Mouse (Mus musculus) midbrain, embryonic 10.5 days (tissue): ENCODE measurements around the gene Lipe. TPM values are rescaled to one million over a fixed set of nuclear protein-coding genes. Genes with fewer than 3 reads are reported as not detected.

Experiments
- DNase-seq: peaks from one replicate; pipeline ENCODE4 v3.0.0-alpha.2; 2017; ENCODE audit warnings: low spot score
- H3K27ac ChIP-seq: fragments of 300-500 bp; sonication (generic); replicated peaks from 2 replicates; pipeline ENCODE4 v1.5.1; 2016; ENCODE audit warnings: mild to moderate bottlenecking
- H3K27me3 ChIP-seq: fragments of 300-500 bp; sonication (generic); 2 replicates; pipeline ENCODE4 v1.6.1; 2016; ENCODE audit warnings: low read depth, mild to moderate bottlenecking; ENCODE audit not compliant: poor library complexity, severe bottlenecking
- H3K36me3 ChIP-seq: fragments of 300-500 bp; sonication (generic); 2 replicates; pipeline ENCODE4 v1.6.1; 2016; ENCODE audit warnings: mild to moderate bottlenecking, moderate library complexity
- H3K4me1 ChIP-seq: fragments of 300-500 bp; sonication (generic); 2 replicates; pipeline ENCODE4 v1.6.1; 2016
- H3K4me3 ChIP-seq: fragments of 300-500 bp; sonication (generic); 2 replicates; pipeline ENCODE4 v1.5.1; 2016; ENCODE audit warnings: mild to moderate bottlenecking, moderate library complexity
- H3K9me3 ChIP-seq: fragments of 300-500 bp; sonication (generic); replicated peaks from 2 replicates; pipeline ENCODE4 v1.6.1; 2016; ENCODE audit warnings: mild to moderate bottlenecking
- WGBS: fragments of 180-500 bp; shearing (Covaris S2); methylation state at CpG from one replicate; pipeline ENCODE4 v1.1.7; 2016; 5-methylcytosine and 5-hydroxymethylcytosine counted together
- polyA plus RNA-seq: library from polyadenylated mRNA; unstranded; fragments of >200 nt; fragmentation: Nextera tagmentation; extraction: Ambion mirVana; gene quantifications from 2 replicates; pipeline ENCODE4 v1.2.1, GENCODE M21; 2016

Gene Lipe
- polyA plus RNA-seq, 1 experiment from 2014 or later, result 4.7 TPM

DNA sequence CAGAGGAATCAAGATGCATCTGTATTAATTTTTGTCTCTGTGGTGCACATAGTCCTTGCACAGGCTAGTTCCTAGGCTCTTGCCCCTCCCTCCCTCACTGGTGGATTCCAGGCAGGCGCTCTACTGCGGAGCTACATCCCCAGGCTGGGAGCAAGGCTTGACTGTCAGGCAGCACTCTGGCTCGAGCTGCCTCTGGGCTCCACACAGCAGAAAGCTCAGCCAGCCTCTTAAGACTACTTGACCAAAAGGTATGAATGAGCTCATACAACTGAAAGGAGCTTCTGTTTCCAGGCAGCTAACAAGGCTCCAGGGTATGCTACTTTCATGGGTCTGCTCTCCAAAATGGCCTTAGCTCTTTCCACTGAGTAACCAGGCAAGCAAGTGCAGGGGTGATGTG lies 17.2 kb downstream of the Lipe start:
- 38% methylated on average over 3 of the region's 3 CpGs for WGBS
- Histone ChIP-seq H3K36me3 (peaks cover 32% of the 10 kb centered on the region), H3K27ac (no peak overlapping the region), H3K4me1 (peaks cover 32% of the 10 kb centered on the region), H3K27me3 (peaks cover 47% of the 10 kb centered on the region), H3K9me3 (no peaks in the 10 kb centered on the region), H3K4me3 (no peak overlapping the region)
- DNase-seq, result no peak

DNA sequence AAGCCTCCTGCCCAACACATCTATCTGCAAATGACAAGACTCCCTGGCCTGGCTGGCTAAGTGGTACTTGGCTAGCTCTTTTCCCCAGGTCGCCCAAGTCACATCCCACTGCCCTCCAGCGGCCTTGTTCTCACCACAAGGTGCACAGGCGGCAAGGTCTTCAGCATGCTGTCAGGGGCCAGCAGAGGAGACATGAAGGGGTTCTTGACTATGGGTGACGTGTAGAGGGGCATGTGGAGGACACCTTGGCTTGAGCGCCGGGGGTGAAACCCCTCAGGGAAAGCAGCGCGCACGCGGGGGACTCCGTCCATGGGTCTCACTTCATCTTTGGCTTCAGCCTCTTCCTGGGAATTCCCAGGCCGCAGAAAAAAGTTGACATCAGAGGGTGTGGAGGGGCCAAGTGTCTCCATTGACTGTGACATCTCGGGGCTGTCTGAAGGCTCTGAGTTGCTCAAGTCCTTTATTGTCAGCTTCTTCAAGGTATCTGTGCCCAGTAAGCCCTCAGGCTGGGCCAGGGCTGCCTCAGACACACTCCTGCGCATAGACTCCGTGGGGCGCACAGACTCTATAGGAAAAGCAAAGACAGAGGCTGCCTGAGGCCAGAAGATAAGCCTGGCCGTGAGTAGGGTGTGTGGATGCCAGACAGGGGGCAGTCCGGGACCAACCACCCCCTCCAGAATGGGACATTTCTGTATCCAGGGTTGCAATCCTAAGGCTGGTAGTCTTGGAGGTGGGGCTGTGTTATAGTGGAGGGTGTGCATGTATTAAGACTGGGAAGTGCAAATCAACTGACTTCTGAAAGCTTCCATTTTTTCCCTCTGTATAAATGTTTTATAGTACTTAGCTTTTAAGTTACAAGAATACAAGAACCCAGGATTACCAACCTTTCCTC lies 17.9 kb downstream of the Lipe start:
- H3K36me3 ChIP-seq, result peaks cover 26% of the 10 kb centered on the region
- no peaks in the 10 kb centered on the region for H3K9me3 ChIP-seq
- peak overlapping the region; percentile 63 for H3K4me3 ChIP-seq
- H3K27ac ChIP-seq, result peak overlapping the region; percentile 81; the same call in 1 of the 2 replicates
- peaks cover 34% of the 10 kb centered on the region for H3K4me1 ChIP-seq
- 58% methylated on average over 18 of the region's 18 CpGs for WGBS
- no peak for DNase-seq
- peaks cover 52% of the 10 kb centered on the region for H3K27me3 ChIP-seq

DNA sequence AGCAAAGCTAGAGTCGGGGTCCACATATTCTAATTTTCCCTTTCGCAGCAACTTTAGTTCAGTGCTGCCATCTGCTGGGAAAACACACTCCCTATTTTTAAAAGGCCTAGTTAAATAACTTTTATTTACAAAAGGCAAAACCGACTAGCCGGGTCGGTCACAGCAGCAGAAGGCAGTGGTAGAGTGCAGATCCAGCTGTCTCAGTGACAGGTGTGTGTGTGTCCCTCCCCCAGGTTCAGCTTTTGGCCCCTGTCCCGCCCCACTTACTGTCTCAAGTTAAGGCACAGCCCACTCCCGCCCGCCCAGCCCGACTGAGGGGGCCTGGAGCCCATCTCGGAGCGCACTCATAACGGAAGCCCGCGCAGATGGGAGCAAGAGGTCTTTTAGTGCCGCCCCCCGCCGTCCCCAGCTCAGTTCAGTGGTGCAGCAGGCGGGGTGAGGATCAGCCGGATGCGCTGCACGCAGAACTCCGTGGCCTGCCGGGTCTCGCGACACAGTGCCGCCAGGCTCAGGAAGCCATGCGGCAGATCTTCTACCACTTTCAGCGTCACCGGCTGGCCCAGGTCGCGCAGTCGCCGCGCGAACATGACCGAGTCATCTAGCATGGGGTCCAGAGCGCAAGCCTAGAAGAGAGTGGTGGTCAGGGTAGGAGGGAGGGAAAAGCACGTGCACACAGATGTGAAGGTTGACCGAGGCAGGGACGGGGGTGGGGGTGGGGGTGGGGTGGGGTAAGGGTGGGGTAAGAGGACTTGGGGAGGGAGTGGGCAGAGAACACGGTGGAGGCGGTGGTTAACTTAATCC lies 18.8 kb downstream of the Lipe start:
- peaks cover 17% of the 10 kb centered on the region for H3K36me3 ChIP-seq
- under 1% methylated on average over 42 of the region's 42 CpGs for WGBS
- H3K27me3 ChIP-seq, result peaks cover 52% of the 10 kb centered on the region
- peak overlapping the region; percentile 81 for H3K27ac ChIP-seq
- peak overlapping the region; percentile 63 for H3K4me3 ChIP-seq
- peak; percentile 63 for DNase-seq
- H3K4me1 ChIP-seq, result peaks cover 34% of the 10 kb centered on the region
- H3K9me3 ChIP-seq, result no peaks in the 10 kb centered on the region

DNA sequence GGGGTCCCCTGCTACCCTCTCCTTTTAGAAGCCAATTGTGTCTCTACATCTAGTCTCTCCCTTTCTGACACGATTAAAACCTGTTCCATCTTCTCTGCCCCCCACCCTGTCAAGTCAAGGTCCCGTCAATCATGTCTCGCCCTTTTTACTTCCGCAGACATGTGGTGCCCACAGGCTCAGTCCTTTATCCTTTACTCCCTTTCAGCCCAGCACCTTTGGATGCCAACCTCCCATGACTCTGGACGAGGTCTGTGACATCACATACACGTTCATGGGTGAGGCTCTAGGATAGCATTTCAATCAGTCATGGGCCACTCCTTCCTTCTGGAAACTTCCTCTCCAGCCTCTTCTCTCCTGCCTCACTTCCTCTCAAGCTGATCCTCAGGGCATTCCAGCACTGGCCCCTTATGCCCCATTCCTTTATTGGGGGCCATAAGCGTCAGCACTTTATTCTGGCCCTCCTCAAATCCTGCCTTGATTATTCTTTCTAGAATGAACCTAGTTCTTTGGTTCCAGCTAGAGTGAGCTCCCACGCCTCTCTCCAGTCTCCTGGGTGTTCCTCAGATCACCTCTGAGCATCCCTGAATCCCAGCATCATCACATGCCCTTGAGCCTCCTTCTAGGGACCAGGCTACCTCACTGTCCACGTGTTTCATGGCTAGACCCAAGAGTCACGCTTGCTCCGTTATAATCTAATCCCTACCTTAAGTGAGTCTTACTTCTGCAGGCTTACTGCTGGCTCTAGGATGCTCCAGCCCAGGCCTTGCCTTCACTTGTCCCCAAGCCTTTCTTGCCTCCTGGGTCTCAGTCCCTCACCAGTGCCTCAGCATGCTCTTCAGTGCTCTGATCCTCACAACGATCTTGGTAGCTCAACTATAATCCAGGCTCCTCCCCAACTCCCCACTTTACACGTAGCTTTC lies 20.1 kb downstream of the Lipe start:
- no peak overlapping the region for H3K27ac ChIP-seq
- peak overlapping the region; percentile 63; the same call in 1 of the 2 replicates for H3K4me3 ChIP-seq
- no peak for DNase-seq
- 83% methylated on average over 13 of the region's 13 CpGs for WGBS
- H3K36me3 ChIP-seq, result peaks cover 9% of the 10 kb centered on the region; the same call in 1 of the 2 replicates
- H3K9me3 ChIP-seq, result no peaks in the 10 kb centered on the region
- peaks cover 52% of the 10 kb centered on the region for H3K27me3 ChIP-seq
- peaks cover 34% of the 10 kb centered on the region for H3K4me1 ChIP-seq

DNA sequence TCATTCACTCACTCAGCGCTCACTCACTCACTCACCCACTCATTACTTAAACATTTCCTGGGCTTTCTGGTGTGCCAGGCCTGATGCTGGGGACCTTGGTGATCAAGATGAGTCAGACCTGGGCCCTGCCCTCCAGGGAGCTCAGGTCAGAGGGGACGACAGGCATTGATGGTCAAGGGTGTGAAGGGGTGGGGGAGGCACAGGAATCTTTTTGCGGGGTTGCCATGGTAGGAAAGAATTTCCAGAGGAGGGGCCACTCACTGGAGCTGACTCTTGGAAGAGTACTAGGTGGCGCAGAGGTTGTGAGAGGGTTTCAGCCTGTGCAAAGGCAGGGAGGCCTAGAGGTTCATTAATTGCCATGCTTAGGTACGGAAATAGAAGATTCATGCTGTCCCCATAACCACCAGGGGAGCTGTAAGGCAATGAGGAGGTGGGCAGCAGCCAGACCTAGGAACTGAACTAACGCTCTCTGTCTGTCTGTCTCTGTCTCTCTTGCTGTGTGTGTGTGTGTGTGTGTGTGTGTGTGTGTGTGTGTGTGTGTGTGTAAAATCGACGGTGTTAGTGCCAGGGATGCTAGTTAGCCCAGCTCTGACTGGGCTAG lies 21.3 kb downstream of the Lipe start:
- no peak for DNase-seq
- H3K4me3 ChIP-seq, result peak overlapping the region; percentile 45
- peaks cover 34% of the 10 kb centered on the region for H3K4me1 ChIP-seq
- no peak overlapping the region for H3K27ac ChIP-seq
- peaks cover 49% of the 10 kb centered on the region for H3K27me3 ChIP-seq
- peaks cover 3% of the 10 kb centered on the region; the same call in 1 of the 2 replicates for H3K36me3 ChIP-seq
- no peaks in the 10 kb centered on the region for H3K9me3 ChIP-seq
- 47% methylated on average over 8 of the region's 8 CpGs for WGBS

DNA sequence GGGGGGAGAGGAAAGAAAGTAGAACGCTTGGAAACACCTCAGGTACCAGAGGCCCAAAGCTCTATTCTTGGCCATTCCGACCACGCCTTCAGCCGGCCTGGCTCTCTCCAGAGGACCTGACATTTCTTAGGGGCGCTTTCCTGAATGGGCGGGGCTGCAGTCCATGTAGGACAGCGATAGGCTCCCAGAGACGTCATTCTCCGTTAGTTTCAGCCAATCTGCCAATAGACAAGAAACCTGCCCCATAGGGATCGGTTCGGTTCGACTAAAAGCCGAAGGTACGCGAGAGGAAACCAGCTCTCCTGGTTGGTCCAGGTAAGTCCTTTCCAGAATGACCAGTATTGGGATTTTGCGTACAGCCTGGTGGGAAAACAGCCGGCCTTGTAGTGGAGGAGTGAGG lies 22.0 kb downstream of the Lipe start:
- H3K9me3 ChIP-seq, result no peaks in the 10 kb centered on the region
- WGBS, result 2% methylated on average over 17 of the region's 17 CpGs
- H3K27ac ChIP-seq, result no peak overlapping the region
- H3K27me3 ChIP-seq, result peaks cover 42% of the 10 kb centered on the region
- no peak for DNase-seq
- H3K36me3 ChIP-seq, result no peaks in the 10 kb centered on the region
- peak overlapping the region; percentile 45 for H3K4me3 ChIP-seq
- H3K4me1 ChIP-seq, result peaks cover 34% of the 10 kb centered on the region

DNA sequence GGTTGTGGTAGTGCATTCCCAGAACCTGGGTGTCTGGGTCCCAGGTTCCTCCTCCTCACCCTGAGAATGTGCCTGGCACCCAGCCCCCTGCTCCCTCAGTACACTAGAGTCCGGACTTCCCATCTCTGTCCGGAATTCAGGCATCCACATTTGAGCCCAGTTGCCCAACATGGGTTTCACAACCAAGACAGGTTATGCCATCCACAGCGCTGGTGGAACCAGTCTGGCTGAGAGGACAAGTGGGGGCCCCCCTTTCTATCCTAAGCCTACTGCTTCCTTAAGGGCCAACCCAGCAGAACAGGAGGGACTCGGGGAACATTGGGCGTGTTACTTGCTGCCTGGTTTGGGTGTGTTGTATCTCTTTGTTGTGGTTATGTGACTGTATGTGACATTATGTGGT lies 26.1 kb downstream of the Lipe start:
- Histone ChIP-seq H3K27me3 (peaks cover 51% of the 10 kb centered on the region), H3K4me3 (no peak overlapping the region), H3K4me1 (peaks cover 19% of the 10 kb centered on the region), H3K9me3 (no peaks in the 10 kb centered on the region), H3K27ac (no peak overlapping the region), H3K36me3 (no peaks in the 10 kb centered on the region)
- WGBS, result 92% methylated on average over 5 of the region's 5 CpGs
- DNase-seq, result no peak

DNA sequence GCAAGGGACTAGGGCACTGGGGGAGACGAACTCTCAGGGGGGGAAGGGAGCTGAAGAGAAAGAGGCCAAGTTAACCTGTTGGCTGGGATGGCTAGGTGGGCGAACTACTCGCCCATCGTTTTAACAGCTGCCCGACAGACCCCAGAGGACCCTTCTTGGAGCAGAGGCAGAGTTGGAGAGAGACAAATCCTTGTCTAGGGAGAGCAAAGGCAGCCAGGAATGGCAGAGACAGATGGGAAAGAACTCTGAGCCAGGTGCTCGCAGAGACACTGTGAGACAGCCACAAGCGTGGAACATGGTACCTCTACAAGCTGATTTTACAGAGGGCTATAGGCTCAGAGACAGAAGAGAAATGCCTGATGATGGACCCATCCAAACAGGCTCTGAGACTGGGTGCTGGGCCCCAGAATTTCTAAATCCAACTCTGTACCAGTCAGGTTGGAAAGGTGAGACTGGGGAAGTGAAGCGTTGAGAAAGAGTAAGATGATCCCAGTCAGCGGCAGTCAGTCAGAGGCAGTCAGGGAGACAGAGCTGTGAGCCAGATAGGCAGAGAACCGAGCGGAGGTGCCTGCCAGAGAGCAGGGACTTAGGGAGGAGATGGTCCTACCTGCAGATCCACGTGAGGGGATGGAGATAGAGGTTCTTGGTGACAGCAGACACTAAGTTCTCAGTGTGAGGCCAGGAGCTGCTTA lies 29.3 kb downstream of the Lipe start, which contains the start of gene Cnfn:
TSS of gene Cnfn (minus strand) at position 667 of the 692 bp plus-strand sequence.
- Histone ChIP-seq H3K27ac (no peak within 1 kb of the TSS), H3K27me3 (peaks cover 69% of the 10 kb centered on the region), H3K4me1 (peaks cover 22% of the 10 kb centered on the region), H3K4me3 (no peak within 1 kb of the TSS), H3K9me3 (no peaks in the 10 kb centered on the region), H3K36me3 (peaks cover 6% of the 10 kb centered on the region)
- whole genome bisulfite sequencing, result 56% methylated on average over 12 of the region's 12 CpGs
- no peak for DNase-seq

DNA sequence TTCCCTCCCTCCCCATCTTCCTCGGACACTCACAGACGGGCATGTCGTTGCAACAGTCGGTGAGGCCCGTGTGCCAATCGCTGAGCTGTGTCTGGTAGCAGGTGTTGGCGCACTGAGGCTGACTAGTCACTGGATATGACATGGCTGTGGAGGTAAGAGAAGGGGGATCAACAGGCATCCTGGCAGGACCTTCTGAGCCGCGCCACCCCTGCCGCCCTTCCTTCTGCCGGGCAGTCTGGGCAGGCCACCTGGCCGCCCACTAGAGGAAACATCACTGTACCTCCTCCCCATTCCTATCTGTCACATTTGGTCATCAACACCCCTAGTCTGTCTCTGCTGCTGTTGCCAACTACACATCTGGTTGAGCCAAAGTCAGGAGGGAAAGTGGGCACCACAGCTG lies 30.2 kb downstream of the Lipe start:
- Histone ChIP-seq H3K27me3 (peaks cover 71% of the 10 kb centered on the region), H3K27ac (no peak overlapping the region), H3K9me3 (no peaks in the 10 kb centered on the region), H3K4me3 (no peak overlapping the region), H3K36me3 (peaks cover 14% of the 10 kb centered on the region), H3K4me1 (peaks cover 22% of the 10 kb centered on the region)
- DNase-seq, result no peak
- 20% methylated on average over 12 of the region's 12 CpGs for WGBS

DNA sequence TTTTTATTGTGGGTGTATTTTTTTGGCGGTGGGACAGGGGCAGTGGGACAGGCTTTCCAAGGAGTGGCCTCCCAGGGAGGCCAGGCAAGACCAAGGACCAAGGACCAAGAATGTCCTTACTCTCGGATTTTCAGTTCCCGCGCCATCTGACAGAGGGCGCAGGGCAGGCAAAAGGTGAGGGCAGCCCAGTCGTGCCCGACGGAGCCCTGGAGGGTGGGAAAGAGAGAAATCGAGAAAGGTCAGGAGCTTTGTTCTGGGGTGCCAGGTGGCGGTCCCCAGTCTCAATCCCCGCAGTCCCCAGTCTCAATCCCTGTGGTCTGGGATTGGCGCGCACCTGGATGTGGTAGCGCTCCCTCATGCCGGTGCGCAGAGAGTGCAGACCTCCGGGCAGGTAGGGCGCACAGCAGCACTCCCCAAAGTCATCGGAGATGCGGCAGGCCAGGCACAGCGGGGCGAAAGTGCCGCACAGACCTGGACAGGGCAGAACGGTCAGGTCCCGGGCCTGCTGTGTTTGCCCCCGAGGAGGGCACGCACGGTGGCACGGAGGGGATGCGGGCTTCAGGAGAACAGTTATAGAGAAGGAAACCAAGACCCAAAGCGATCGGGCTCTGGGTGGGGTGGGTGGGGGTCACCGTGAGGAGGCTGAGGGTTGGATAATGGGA lies 30.7 kb downstream of the Lipe start:
- Histone ChIP-seq H3K36me3 (peaks cover 20% of the 10 kb centered on the region), H3K9me3 (no peaks in the 10 kb centered on the region), H3K4me1 (peaks cover 22% of the 10 kb centered on the region), H3K27ac (no peak overlapping the region), H3K4me3 (peak overlapping the region; percentile 20; the same call in 1 of the 2 replicates), H3K27me3 (peaks cover 71% of the 10 kb centered on the region)
- peak; percentile 35 for DNase-seq
- 2% methylated on average over 33 of the region's 33 CpGs for WGBS
